Mouse (Mus musculus): ENCODE measurements around the gene Ly6g6d.

DNA sequence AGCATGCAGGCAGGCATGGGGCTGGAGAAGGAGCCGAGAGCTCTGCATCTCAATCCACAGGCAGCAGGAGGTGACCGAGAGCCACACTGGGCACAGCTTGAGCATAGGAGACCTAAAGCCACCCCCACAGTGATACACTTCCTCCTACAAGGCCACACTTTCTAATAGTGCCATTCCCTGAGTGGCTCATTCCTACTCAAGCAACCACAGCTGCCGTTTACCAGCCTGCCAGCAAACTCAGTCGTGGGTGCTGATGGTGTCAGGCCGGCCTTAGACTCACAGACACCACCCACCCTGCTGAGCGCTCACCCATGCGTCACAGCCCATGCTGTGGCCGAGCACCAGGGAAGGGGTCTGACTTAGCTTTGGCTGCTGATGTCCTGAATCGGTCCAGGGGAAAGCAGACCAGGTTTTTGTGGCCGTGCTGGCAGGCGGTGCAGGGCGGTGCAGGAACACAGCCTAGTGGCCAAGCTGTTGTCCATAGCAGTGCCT, 19.3 kb upstream of the Ly6g6d start:
- TF ChIP-seq CTCF (IDR thresholded peaks at IDR 0.05; ENCODE audit: extremely low read depth, insufficient read length, insufficient replicate concordance, low read depth, low read length) (no peak), POLR2A (IDR thresholded peaks at IDR 0.05; ENCODE audit: low read depth, low read length) (no peak)

Measured in small intestine, adult 2 months (tissue).